Mouse (Mus musculus) macrophage (primary cell): Measurements from ENCODE around the gene Ldb2. TPM values are rescaled to one million over a fixed set of nuclear protein-coding genes. Genes with fewer than 3 reads are reported as not detected.

Experiments used
- H3K27ac ChIP-seq: fragments of 350-480 bp; formaldehyde crosslinking; 2 replicates; pipeline ENCODE4 v1.9.0; 2021
- H3K36me3 ChIP-seq: fragments of 350-480 bp; formaldehyde crosslinking; 2 replicates; pipeline ENCODE4 v1.9.0; 2021; ENCODE audit errors: inconsistent target
- H3K4me3 ChIP-seq: fragments of 350-480 bp; formaldehyde crosslinking; 2 replicates; pipeline ENCODE4 v1.9.0; 2021; ENCODE audit errors: inconsistent target
- H3K79me2 ChIP-seq: fragments of 350-480 bp; formaldehyde crosslinking; 2 replicates; pipeline ENCODE4 v1.9.0; 2021; ENCODE audit errors: inconsistent target
- WGBS: methylation state at CpG from one replicate; pipeline ENCODE4 v1.1.7; 2026; ENCODE audit warnings: inconsistent platforms; ENCODE audit not compliant: missing documents; 5-methylcytosine and 5-hydroxymethylcytosine counted together
- polyA plus RNA-seq: library from polyadenylated mRNA; stranded (reverse); fragments of 250-400 nt; gene quantifications from 3 replicates; pipeline ENCODE4 v1.2.4, GENCODE M21; 2018; ENCODE audit warnings: inconsistent platforms

Ldb2 gene
- polyA plus RNA-seq, 1 experiment from 2014 or later: not detected

GRCm38 (mm10) chr5:44736366-44736765 lies 63.1 kb downstream of the Ldb2 start:
- WGBS: 89% methylated on average over 3 of the region's 3 CpGs
- H3K4me3 ChIP-seq: no peak overlapping the region
- H3K36me3 ChIP-seq: no peaks in the 10 kb centered on the region
- H3K79me2 ChIP-seq: no peaks in the 10 kb centered on the region
- no peak overlapping the region for H3K27ac ChIP-seq

- WGBS: 95% methylated on average over 3 of the region's 3 CpGs
Measured at GRCm38 (mm10) chr5:44734131-44734723, 65.3 kb downstream of the Ldb2 start.

GRCm38 (mm10) chr5:44729646-44730310 lies 69.7 kb downstream of the Ldb2 start:
- Histone ChIP-seq H3K4me3 (no peak overlapping the region), H3K36me3 (no peaks in the 10 kb centered on the region), H3K27ac (no peak overlapping the region), H3K79me2 (no peaks in the 10 kb centered on the region)
- 72% methylated on average over 8 of the region's 8 CpGs for WGBS

More at GRCm38 (mm10) chr5:44734131-44734723, 65.3 kb downstream of the Ldb2 start:
- Histone ChIP-seq H3K79me2 (no peaks in the 10 kb centered on the region), H3K4me3 (no peak overlapping the region), H3K27ac (no peak overlapping the region), H3K36me3 (no peaks in the 10 kb centered on the region)

- 91% methylated on average over 11 of the region's 11 CpGs for WGBS
- Histone ChIP-seq H3K79me2 (no peaks in the 10 kb centered on the region), H3K27ac (no peak overlapping the region)
Measured at GRCm38 (mm10) chr5:44727995-44728394, 71.5 kb downstream of the Ldb2 start.

GRCm38 (mm10) chr5:44726546-44727476 lies 72.7 kb downstream of the Ldb2 start:
- 59% methylated on average over 14 of the region's 14 CpGs for WGBS
- Histone ChIP-seq H3K27ac (no peak overlapping the region), H3K79me2 (no peaks in the 10 kb centered on the region), H3K36me3 (no peaks in the 10 kb centered on the region), H3K4me3 (no peak overlapping the region)

More at GRCm38 (mm10) chr5:44727995-44728394, 71.5 kb downstream of the Ldb2 start:
- H3K36me3 ChIP-seq: no peaks in the 10 kb centered on the region
- H3K4me3 ChIP-seq: no peak overlapping the region

GRCm38 (mm10) chr5:44725501-44725900 lies 74.0 kb downstream of the Ldb2 start:
- WGBS: 53% methylated on average over 2 of the region's 2 CpGs
- H3K4me3 ChIP-seq: no peak overlapping the region
- H3K27ac ChIP-seq: no peak overlapping the region
- H3K79me2 ChIP-seq: no peaks in the 10 kb centered on the region
- H3K36me3 ChIP-seq: no peaks in the 10 kb centered on the region

- H3K4me3 ChIP-seq: no peak overlapping the region
- H3K79me2 ChIP-seq: no peaks in the 10 kb centered on the region
- no peak overlapping the region for H3K27ac ChIP-seq
- WGBS: 83% methylated on average over 1 of the region's 1 CpGs
- no peaks in the 10 kb centered on the region for H3K36me3 ChIP-seq
Measured at GRCm38 (mm10) chr5:44719872-44720271, 79.6 kb downstream of the Ldb2 start.

GRCm38 (mm10) chr5:44714508-44714907 lies 85.0 kb downstream of the Ldb2 start:
- H3K27ac ChIP-seq: no peak overlapping the region
- H3K36me3 ChIP-seq: no peaks in the 10 kb centered on the region
- 89% methylated on average over 4 of the region's 4 CpGs for WGBS
- no peaks in the 10 kb centered on the region for H3K79me2 ChIP-seq
- H3K4me3 ChIP-seq: no peak overlapping the region

GRCm38 (mm10) chr5:44713181-44713789 lies 86.2 kb downstream of the Ldb2 start:
- H3K4me3 ChIP-seq: no peak overlapping the region
- WGBS: 88% methylated on average over 5 of the region's 5 CpGs
- H3K27ac ChIP-seq: no peak overlapping the region
- H3K79me2 ChIP-seq: no peaks in the 10 kb centered on the region
- H3K36me3 ChIP-seq: no peaks in the 10 kb centered on the region

GRCm38 (mm10) chr5:44711211-44711610 lies 88.3 kb downstream of the Ldb2 start:
- Histone ChIP-seq H3K4me3 (no peak overlapping the region), H3K27ac (no peak overlapping the region), H3K79me2 (no peaks in the 10 kb centered on the region), H3K36me3 (no peaks in the 10 kb centered on the region)
- WGBS: 30% methylated on average over 5 of the region's 5 CpGs

GRCm38 (mm10) chr5:44710132-44710871 lies 89.2 kb downstream of the Ldb2 start:
- Histone ChIP-seq H3K79me2 (no peaks in the 10 kb centered on the region), H3K36me3 (no peaks in the 10 kb centered on the region), H3K27ac (no peak overlapping the region), H3K4me3 (no peak overlapping the region)
- 87% methylated on average over 4 of the region's 4 CpGs for WGBS

GRCm38 (mm10) chr5:44709276-44709675 lies 90.2 kb downstream of the Ldb2 start:
- Histone ChIP-seq H3K79me2 (no peaks in the 10 kb centered on the region), H3K36me3 (no peaks in the 10 kb centered on the region), H3K4me3 (no peak overlapping the region), H3K27ac (no peak overlapping the region)
- WGBS: 83% methylated on average over 2 of the region's 2 CpGs

- H3K36me3 ChIP-seq: no peaks in the 10 kb centered on the region
- no peak overlapping the region for H3K4me3 ChIP-seq
- no peaks in the 10 kb centered on the region for H3K79me2 ChIP-seq
- H3K27ac ChIP-seq: no peak overlapping the region
- 82% methylated on average over 3 of the region's 3 CpGs for WGBS
Measured at GRCm38 (mm10) chr5:44707946-44708345, 91.5 kb downstream of the Ldb2 start.
